Comparison of ENCODE assay signal across 24 mouse cellular contexts in the genomic region with DNA sequence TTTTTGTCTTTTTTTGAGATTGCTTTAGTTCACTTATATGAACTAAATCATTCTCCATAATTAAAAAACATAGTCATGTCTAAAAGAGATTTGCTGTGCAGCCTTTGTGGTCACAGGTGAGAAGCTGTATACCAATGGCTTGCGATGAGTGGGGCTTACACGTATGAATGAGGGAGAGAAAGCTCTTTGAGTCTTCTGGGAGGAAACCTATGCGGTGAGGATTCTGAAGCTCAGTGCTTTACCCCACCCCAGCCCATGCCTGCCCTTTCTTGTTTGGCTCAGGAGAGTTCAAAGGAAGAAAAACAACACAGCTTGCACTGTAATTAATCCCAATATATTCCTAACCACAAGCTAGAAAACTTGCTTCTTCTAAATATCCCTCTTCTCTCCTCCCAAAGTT. TPM values are rescaled to one million over a fixed set of nuclear protein-coding genes. Genes with fewer than 3 reads are reported as not detected.
A peak's percentile ranks its signal among the peaks of the same experiment; 100 is the strongest.
DNase-seq lines count a peak whose midpoint lies in the region; ATAC-seq and TF ChIP-seq lines count a peak whose summit lies in the region.
"Had no signal": no experiment of that assay in that cellular context is flagged by ENCODE, and none has a peak within 500 bp of the region (broad histone marks: within the 10 kb centered on the region; RNA-seq: fewer than 3 reads in every experiment).

No protein-coding gene starts in this region.

- H3K4me1 ChIP-seq in liver, embryonic 12.5 days = peaks cover 48% of the 10 kb centered on the region
- peaks cover 24% of the 10 kb centered on the region for H3K4me1 ChIP-seq in liver, embryonic 11.5 days (replicated peaks; ENCODE audit: control insufficient read depth, insufficient read depth, low read length)
- H3K4me1 ChIP-seq in spleen, adult 2 months (ENCODE audit: control insufficient read depth, insufficient read depth, insufficient read length) = peaks cover 6% of the 10 kb centered on the region
- H3K4me1 ChIP-seq in MEL (ENCODE audit: control insufficient read depth in 1 of 2, insufficient read depth in 2 of 2, low read length in 2 of 2) = peaks cover 21 to 39% of the 10 kb centered on the region in 2 experiments
- H3K4me1 ChIP-seq: forebrain, embryonic 10.5 days; forebrain, embryonic 13.5 days; heart, embryonic 10.5 days; hindbrain, embryonic 12.5 days; hindbrain, embryonic 15.5 days had no signal

- H3K27me3 ChIP-seq in liver, embryonic 12.5 days (replicated peaks) = no peaks in the 10 kb centered on the region
- H3K27me3 ChIP-seq in liver, embryonic 11.5 days (replicated peaks; ENCODE audit: control insufficient read depth, insufficient read depth, low read length) = no peaks in the 10 kb centered on the region
- no peaks in the 10 kb centered on the region for H3K27me3 ChIP-seq in spleen, adult 2 months (ENCODE audit: control insufficient read depth, insufficient read depth, low read length)
- H3K27me3 ChIP-seq in MEL (ENCODE audit: control insufficient read depth in 1 of 2, insufficient read depth in 2 of 2, low read length in 2 of 2) = no peaks in the 10 kb centered on the region
- H3K27me3 ChIP-seq: forebrain, embryonic 13.5 days; heart, embryonic 13.5 days; hindbrain, embryonic 12.5 days; hindbrain, embryonic 15.5 days had no signal

- H3K9ac ChIP-seq in liver, embryonic 12.5 days = no peak overlapping the region
- no peak overlapping the region for H3K9ac ChIP-seq in liver, embryonic 11.5 days (ENCODE audit: low read depth, low read length)
- H3K9ac ChIP-seq in MEL (ENCODE audit: control insufficient read depth, low read depth, low read length, poor library complexity, severe bottlenecking) = no peak overlapping the region
- H3K9ac ChIP-seq: forebrain, embryonic 13.5 days; forebrain, postnatal 0 days; heart, embryonic 13.5 days; hindbrain, embryonic 12.5 days; hindbrain, embryonic 15.5 days had no signal

- no peaks in the 10 kb centered on the region for H3K79me2 ChIP-seq in MEL (ENCODE audit: control insufficient read depth, insufficient read depth, low read length, poor library complexity)

- H3K27ac ChIP-seq in liver, embryonic 12.5 days = 0 out of 2 replicates have a peak overlapping the region, but pooled peaks have one; percentile 45
- H3K27ac ChIP-seq in liver, embryonic 11.5 days (ENCODE audit: low read depth, low read length) = no peak overlapping the region
- H3K27ac ChIP-seq in spleen, adult 2 months (ENCODE audit: insufficient read depth, low read length) = peak overlapping the region; percentile 9; the same call in 1 of the 2 replicates
- H3K27ac ChIP-seq in MEL (ENCODE audit: control insufficient read depth, low read depth, low read length) = peak overlapping the region; percentile 2; the same call in 1 of the 2 replicates
- H3K27ac ChIP-seq: forebrain, embryonic 10.5 days; forebrain, embryonic 13.5 days; gastrocnemius, adult 2 months; heart, adult 2 months; heart, embryonic 10.5 days; heart, embryonic 13.5 days; hindbrain, embryonic 12.5 days; hindbrain, embryonic 15.5 days had no signal

- no peak overlapping the region for H3K4me3 ChIP-seq in liver, embryonic 12.5 days
- no peak overlapping the region for H3K4me3 ChIP-seq in liver, embryonic 11.5 days (ENCODE audit: low read depth, low read length)
- H3K4me3 ChIP-seq in spleen, adult 2 months (ENCODE audit: extremely low read depth, insufficient read depth, insufficient read length) = no peak overlapping the region
- H3K4me3 ChIP-seq in MEL (ENCODE audit: control insufficient read depth in 1 of 2, insufficient read depth in 1 of 2, low read depth in 2 of 2, low read length in 2 of 2) = no peak overlapping the region
- H3K4me3 ChIP-seq: forebrain, embryonic 10.5 days; forebrain, embryonic 13.5 days; gastrocnemius, adult 2 months; heart, adult 2 months; heart, embryonic 10.5 days; heart, embryonic 13.5 days; hindbrain, embryonic 12.5 days; hindbrain, embryonic 15.5 days had no signal

- no peak for TF ChIP-seq RAD21 in MEL (IDR thresholded peaks at IDR 0.05; ENCODE audit: low read depth, low read length)

- H3K9me3 ChIP-seq in liver, embryonic 12.5 days (replicated peaks) = no peaks in the 10 kb centered on the region
- H3K9me3 ChIP-seq in liver, embryonic 11.5 days (ENCODE audit: control insufficient read depth, low read length) = no peaks in the 10 kb centered on the region
- no peaks in the 10 kb centered on the region for H3K9me3 ChIP-seq in MEL (replicated peaks; ENCODE audit: insufficient read depth, low read length)
- H3K9me3 ChIP-seq: forebrain, embryonic 10.5 days; forebrain, embryonic 13.5 days; heart, embryonic 10.5 days; heart, embryonic 13.5 days; hindbrain, embryonic 12.5 days; hindbrain, embryonic 15.5 days had no signal

- WGBS in liver, embryonic 12.5 days (ENCODE audit: insufficient replicate concordance) = 74% methylated on average over 3 of the region's 3 CpGs
- 86% methylated on average over 3 of the region's 3 CpGs for WGBS in liver, embryonic 11.5 days
- 76% methylated on average over 3 of the region's 3 CpGs for WGBS in spleen, adult 2 months

- TF ChIP-seq POLR2A in spleen, adult 2 months (IDR thresholded peaks at IDR 0.05; ENCODE audit: low read depth, low read length) = no peak
- no peak for TF ChIP-seq POLR2A in MEL (IDR thresholded peaks at IDR 0.05; ENCODE audit: control insufficient read depth in 1 of 2, insufficient read depth in 1 of 2, low read depth in 1 of 2, low read length in 2 of 2, poor library complexity in 1 of 2)

- ATAC-seq in liver, embryonic 12.5 days = no peak
- ATAC-seq in liver, embryonic 11.5 days (replicated peaks; ENCODE audit: low FRiP score) = no peak
- no peak for ATAC-seq in granulocyte monocyte progenitor cell, adult 5-6 weeks (replicated peaks; ENCODE audit: poor library complexity, severe bottlenecking)
- ATAC-seq: forebrain, embryonic 13.5 days; forebrain, postnatal 0 days had no signal

- no peak overlapping the region for H3K4me2 ChIP-seq in liver, embryonic 12.5 days
- no peak overlapping the region for H3K4me2 ChIP-seq in liver, embryonic 11.5 days
- H3K4me2 ChIP-seq: forebrain, embryonic 13.5 days; heart, embryonic 13.5 days; hindbrain, embryonic 12.5 days; hindbrain, embryonic 15.5 days had no signal

- intact Hi-C loops in gastrocnemius, postnatal 14 days (cut with DNase I; ENCODE audit: low total_unique reads) = no loop called here

- TF ChIP-seq CTCF in spleen, adult 2 months (IDR thresholded peaks at IDR 0.05; ENCODE audit: extremely low read depth, insufficient read depth, insufficient read length, insufficient replicate concordance) = no peak
- TF ChIP-seq CTCF in MEL (IDR thresholded peaks at IDR 0.05 in 2 of 3, conservative IDR thresholded peaks at IDR 0.05 in 1 of 3; ENCODE audit: control insufficient read depth in 1 of 3, insufficient read depth in 1 of 3, low read depth in 2 of 3, low read length in 3 of 3, poor library complexity in 1 of 3, severe bottlenecking in 1 of 3) = no peak

- no peaks in the 10 kb centered on the region for H3K36me3 ChIP-seq in liver, embryonic 12.5 days
- no peaks in the 10 kb centered on the region for H3K36me3 ChIP-seq in liver, embryonic 11.5 days (ENCODE audit: control insufficient read depth, insufficient read depth, low read length)
- H3K36me3 ChIP-seq in spleen, adult 2 months (ENCODE audit: control insufficient read depth, insufficient read depth, low read length) = no peaks in the 10 kb centered on the region
- peaks cover 0 to 33% of the 10 kb centered on the region in 2 experiments; a peak in 2 of 4 replicates for H3K36me3 ChIP-seq in MEL (ENCODE audit: control insufficient read depth in 1 of 2, insufficient read depth in 2 of 2, low read length in 2 of 2)
- H3K36me3 ChIP-seq: forebrain, embryonic 10.5 days; heart, embryonic 10.5 days; heart, embryonic 13.5 days; hindbrain, embryonic 12.5 days; hindbrain, embryonic 15.5 days had no signal

- DNase-seq in liver, embryonic 11.5 days (ENCODE audit: low spot score) = no peak
- peak in 1 of 2 experiments; percentile 21 for DNase-seq in spleen, adult 2 months (ENCODE audit: low read depth in 1 of 2, low spot score in 2 of 2)
- DNase-seq in spleen, postnatal 14 days (ENCODE audit: low spot score in 2 of 2) = no peak
- no peak for DNase-seq in MEL (ENCODE audit: low read depth, low spot score)
- peak; percentile 63 for DNase-seq in naive thymus-derived CD4-positive, alpha-beta T cell, adult 2 months (ENCODE audit: low read depth)
- DNase-seq in gastrocnemius, postnatal 14 days = no peak
- DNase-seq: adrenal gland, postnatal 10 days; adrenal gland, postnatal 36 days; cerebellum, adult 18-20 months; cerebellum, adult 9-10 months; cerebellum, postnatal 14 days; forebrain, postnatal 0 days; gastrocnemius, adult 2 months; gastrocnemius, postnatal 25 days; heart, adult 2 months; heart, postnatal 14 days had no signal

- 0 out of 4 replicates have a peak, but pooled peaks of 1 of the 2 experiments have one; percentile 10 for TF ChIP-seq EP300 in MEL (IDR thresholded peaks at IDR 0.05; ENCODE audit: low read depth in 1 of 2, low read length in 2 of 2)

TF ChIP-seq in MEL, 35 proteins besides CTCF, POLR2A, EP300 and RAD21:
- TF ChIP-seq SIN3A (IDR thresholded peaks at IDR 0.05; ENCODE audit: low read length) (peak; percentile 19; the same call in 1 of the 2 replicates), E2F4 (IDR thresholded peaks at IDR 0.05; ENCODE audit: borderline replicate concordance, low read depth, low read length) (no peak), TCF12 (IDR thresholded peaks at IDR 0.05; ENCODE audit: low read depth, low read length) (no peak)

RNA-seq across cellular contexts. Expression of a gene that starts 53.4 kb away (rescaled TPM):
- 169 and 171 TPM in 2 replicates for polyA plus RNA-seq in liver, embryonic 12.5 days (2016; fragmentation: Nextera tagmentation; extraction: Ambion mirVana)
- polyA plus RNA-seq in liver, embryonic 11.5 days (2014; fragmentation: Nextera tagmentation; extraction: Ambion mirVana) = 242 and 268 TPM in 2 replicates
- 159 and 196 TPM in 2 replicates for polyA plus RNA-seq in spleen, adult 2 months (2012; rRNA removed)
- 323 and 341 TPM in 2 replicates for total RNA-seq in MEL (2012; rRNA removed)
- 100 to 1,000 TPM; 250 to 371 TPM for polyA plus RNA-seq in MEL (2012; ENCODE audit: insufficient read depth in 1 of 2, insufficient read length in 2 of 2, low read depth in 1 of 2, low replicate concordance in 2 of 2, missing spikeins in 1 of 2)
- total RNA-seq in gastrocnemius, postnatal 14 days (2021) = 100 to 1,000 TPM; 280 to 319 TPM
- 464 and 485 TPM in 2 replicates for total RNA-seq in granulocyte monocyte progenitor cell, adult 5-6 weeks (2014; fragmentation: Nextera tagmentation)
- 524 and 651 TPM in 2 replicates for total RNA-seq in granulocyte monocyte progenitor cell, adult 5-6 weeks (2017)
